ENCODE assay signal across 9 mouse cellular contexts in the genomic region with DNA sequence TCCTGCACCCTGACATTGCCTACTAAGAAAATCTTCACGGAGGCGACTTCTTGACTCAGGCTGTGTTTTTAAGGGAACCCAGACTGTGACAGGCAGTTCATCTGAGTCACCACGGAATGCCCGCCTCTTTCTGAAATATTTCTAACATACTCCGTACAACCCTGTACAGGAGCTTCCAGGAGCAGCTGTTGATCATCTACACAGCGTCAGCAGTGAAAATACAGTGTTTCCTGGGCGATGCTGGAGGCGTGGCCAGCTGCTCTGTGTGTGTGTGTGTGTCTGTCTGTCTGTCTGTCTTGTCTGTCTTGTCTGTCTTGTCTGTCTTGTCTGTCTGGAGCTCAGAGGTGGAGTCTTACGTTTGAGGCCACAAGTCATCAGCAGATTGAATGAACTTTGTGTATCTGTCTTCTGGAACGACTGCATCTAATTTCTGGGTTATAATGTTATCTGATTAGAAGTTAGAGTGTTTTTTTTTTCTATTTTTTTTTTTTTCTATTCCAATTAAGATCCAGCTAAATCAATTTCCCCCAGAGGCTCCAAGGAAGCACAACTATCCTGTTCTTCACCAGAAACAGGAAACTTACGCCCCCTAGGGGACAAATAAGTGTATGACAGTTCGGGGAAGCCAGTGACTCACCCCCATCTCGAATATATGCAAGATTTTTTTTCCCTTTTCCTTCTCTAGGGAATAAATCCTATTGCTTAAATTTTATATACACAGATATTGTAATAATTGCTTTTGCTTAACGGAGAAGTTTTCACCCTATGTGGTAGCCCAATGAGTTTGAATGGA. TPM values are rescaled to one million over a fixed set of nuclear protein-coding genes. Genes with fewer than 3 reads are reported as not detected.
DNase-seq lines count a peak whose midpoint lies in the region; ATAC-seq and TF ChIP-seq lines count a peak whose summit lies in the region.
"Had no signal": no experiment of that assay in that cellular context is flagged by ENCODE, and none has a peak within 500 bp of the region (broad histone marks: within the 10 kb centered on the region; RNA-seq: fewer than 3 reads in every experiment).

No protein-coding gene starts in this region.

- H3K9me3 ChIP-seq in kidney, embryonic 15.5 days (replicated peaks): no peaks in the 10 kb centered on the region
- no peaks in the 10 kb centered on the region for H3K9me3 ChIP-seq in liver, postnatal 0 days (ENCODE audit: low read length)
- H3K9me3 ChIP-seq: limb, embryonic 15.5 days had no signal

- ATAC-seq in kidney, embryonic 15.5 days (replicated peaks; ENCODE audit: low FRiP score): no peak
- ATAC-seq in liver, postnatal 0 days: no peak

- no peak overlapping the region for H3K9ac ChIP-seq in kidney, embryonic 15.5 days
- H3K9ac ChIP-seq in liver, postnatal 0 days (replicated peaks): no peak overlapping the region
- H3K9ac ChIP-seq: limb, embryonic 15.5 days had no signal

- no peak overlapping the region for H3K4me3 ChIP-seq in kidney, embryonic 15.5 days (replicated peaks)
- H3K4me3 ChIP-seq in liver, postnatal 0 days (ENCODE audit: low read depth, low read length): no peak overlapping the region
- H3K4me3 ChIP-seq: limb, embryonic 15.5 days had no signal

- H3K4me1 ChIP-seq in kidney, embryonic 15.5 days: peaks cover 25% of the 10 kb centered on the region
- no peaks in the 10 kb centered on the region for H3K4me1 ChIP-seq in liver, postnatal 0 days (ENCODE audit: insufficient read depth)

- H3K36me3 ChIP-seq in kidney, embryonic 15.5 days: no peaks in the 10 kb centered on the region
- H3K36me3 ChIP-seq in liver, postnatal 0 days (replicated peaks; ENCODE audit: insufficient read depth, low read length): no peaks in the 10 kb centered on the region
- H3K36me3 ChIP-seq: limb, embryonic 15.5 days had no signal

- no peak for DNase-seq in kidney, adult 9 months
- DNase-seq in ES-CJ7 (ENCODE audit: low read depth, low spot score): peak; percentile 32
- DNase-seq in adrenal gland, postnatal 25 days: peak; percentile 16
- DNase-seq in gastrocnemius, postnatal 10 days: peak; percentile 16
- DNase-seq in liver, postnatal 0 days: peak; percentile 29
- peak; percentile 49 for DNase-seq in right cerebral cortex, postnatal 25 days
- no peak for DNase-seq in ovary, adult 18-20 months (ENCODE audit: low spot score)

- no peak for TF ChIP-seq EP300 in liver, postnatal 0 days (IDR thresholded peaks at IDR 0.05; ENCODE audit: low read depth)

- peak; percentile 68 for TF ChIP-seq CTCF in liver, postnatal 0 days (IDR thresholded peaks at IDR 0.05; ENCODE audit: low read depth)

- 38% methylated on average over 14 of the region's 14 CpGs for WGBS in kidney, embryonic 15.5 days
- WGBS in liver, postnatal 0 days (ENCODE audit: insufficient replicate concordance): 37% methylated on average over 14 of the region's 14 CpGs

- no peak overlapping the region for H3K27ac ChIP-seq in kidney, embryonic 15.5 days
- H3K27ac ChIP-seq in liver, postnatal 0 days (ENCODE audit: low read depth): 0 out of 2 replicates have a peak overlapping the region, but pooled peaks have one; percentile 9
- H3K27ac ChIP-seq: limb, embryonic 15.5 days had no signal

- H3K4me2 ChIP-seq in kidney, embryonic 15.5 days: peak overlapping the region; percentile 39
- H3K4me2 ChIP-seq in liver, postnatal 0 days (ENCODE audit: low read depth, low read length): 0 out of 2 replicates have a peak overlapping the region, but pooled peaks have one; percentile 16
- H3K4me2 ChIP-seq: limb, embryonic 15.5 days had no signal

- H3K27me3 ChIP-seq in kidney, embryonic 15.5 days: no peaks in the 10 kb centered on the region
- H3K27me3 ChIP-seq in liver, postnatal 0 days (ENCODE audit: insufficient read depth, low read length): no peaks in the 10 kb centered on the region
- H3K27me3 ChIP-seq: limb, embryonic 15.5 days had no signal

RNA-seq across cellular contexts. Expression of gene Art2b, which starts 47.1 kb away (rescaled TPM):
- not detected in 2 replicates for polyA plus RNA-seq in kidney, embryonic 15.5 days (2015; fragmentation: Nextera tagmentation; extraction: Ambion mirVana)
- total RNA-seq in adrenal gland, postnatal 25 days (2021): not detected in 2 replicates
- not detected for total RNA-seq in gastrocnemius, postnatal 10 days (2021)
- 0.05 and 0.07 TPM in 2 replicates for polyA plus RNA-seq in liver, postnatal 0 days (2015; fragmentation: Nextera tagmentation; extraction: Ambion mirVana)
- polyA plus RNA-seq: limb, embryonic 15.5 days had no signal

Comparison
In these comparisons a context has a peak if more than half of its experiments do, and no peak if none do; other contexts are left out.
1. DNase-seq: peak in ES-CJ7 (single experiment), adrenal gland, postnatal 25 days (single experiment), gastrocnemius, postnatal 10 days (single experiment), liver, postnatal 0 days (single experiment) and right cerebral cortex, postnatal 25 days (single experiment); none in kidney, adult 9 months (single experiment) and ovary, adult 18-20 months (single experiment).